Mouse (Mus musculus) CH12F3 (cell line): ENCODE results near the gene Mpnd.

ENCODE experiments used
- in situ Hi-C: fragments of 300-500 bp; cut with MboI; formaldehyde crosslinking; loops from 2 replicates; pipeline ENCODE4 v1.14.3; 2020; ENCODE audit warnings: low sequenced_read_pairs

Gene Mpnd

GRCm38 (mm10) chr17:56005415-56006061 is at the start of gene Mpnd, which contains the start of gene Stap2:
Gene Mpnd (plus strand): TSS chr17:56005711.
Gene Stap2 (minus strand): TSS chr17:56005584.
- in situ Hi-C loops: no loop called here

- in situ Hi-C loops: no loop called here
These were observed 49.4 kb upstream of the Mpnd start for GRCm38 (mm10) chr17:55956129-55956528.

GRCm38 (mm10) chr17:55956591-55956990 is 48.9 kb upstream of the Mpnd start:
- in situ Hi-C loops: no loop called here

GRCm38 (mm10) chr17:55957168-55957567 is 48.3 kb upstream of the Mpnd start:
- in situ Hi-C loops: no loop called here

- in situ Hi-C loops: no loop called here
These were observed 47.6 kb upstream of the Mpnd start for GRCm38 (mm10) chr17:55957726-55958583.

GRCm38 (mm10) chr17:55958584-55958886 is 47.0 kb upstream of the Mpnd start:
- in situ Hi-C loops: no loop called here

GRCm38 (mm10) chr17:55958918-55959728 is 46.4 kb upstream of the Mpnd start, which contains the start of gene Yju2:
Gene Yju2 (plus strand): TSS chr17:55959099.
- in situ Hi-C loops: no loop called here

- in situ Hi-C loops: no loop called here
These were observed 45.4 kb upstream of the Mpnd start for GRCm38 (mm10) chr17:55959946-55960740.

- in situ Hi-C loops: no loop called here
These were observed 44.7 kb upstream of the Mpnd start for GRCm38 (mm10) chr17:55960791-55961190.

GRCm38 (mm10) chr17:55961631-55962030 is 43.9 kb upstream of the Mpnd start:
- in situ Hi-C loops: no loop called here

- in situ Hi-C loops: no loop called here
These were observed 42.3 kb upstream of the Mpnd start for GRCm38 (mm10) chr17:55963171-55963570.

- in situ Hi-C loops: no loop called here
These were observed 41.0 kb upstream of the Mpnd start for GRCm38 (mm10) chr17:55964496-55964895.

GRCm38 (mm10) chr17:55964996-55965395 is 40.5 kb upstream of the Mpnd start:
- in situ Hi-C loops: no loop called here

- in situ Hi-C loops: no loop called here
These were observed 38.3 kb upstream of the Mpnd start for GRCm38 (mm10) chr17:55967186-55967585.

- in situ Hi-C loops: no loop called here
These were observed 37.3 kb upstream of the Mpnd start for GRCm38 (mm10) chr17:55968210-55968609.

GRCm38 (mm10) chr17:55969560-55969959 is 36.0 kb upstream of the Mpnd start:
- in situ Hi-C loops: no loop called here

GRCm38 (mm10) chr17:55969966-55970891 is 35.3 kb upstream of the Mpnd start, which contains the start of gene Shd:
Gene Shd (plus strand): TSS chr17:55970467.
- in situ Hi-C loops: no loop called here

GRCm38 (mm10) chr17:55971453-55971852 is 34.1 kb upstream of the Mpnd start:
- in situ Hi-C loops: no loop called here

GRCm38 (mm10) chr17:55976255-55976862 is 29.2 kb upstream of the Mpnd start:
- in situ Hi-C loops: no loop called here
